Mouse (Mus musculus) myocyte (in vitro differentiated cells): ENCODE data around the gene Ndufv1.

Experiments used
- CEBPB ChIP-seq: IDR thresholded peaks from 2 replicates; pipeline ENCODE4 v1.6.1; 2011; ENCODE audit warnings: mild to moderate bottlenecking, moderate library complexity; ENCODE audit not compliant: poor library complexity, insufficient read depth, severe bottlenecking
- E2F4 ChIP-seq: IDR thresholded peaks from one replicate; pipeline ENCODE4 v1.6.1; 2011; ENCODE audit warnings: mild to moderate bottlenecking, control low read depth, moderate library complexity; ENCODE audit not compliant: insufficient read depth
- MAX ChIP-seq: IDR thresholded peaks from one replicate; pipeline ENCODE4 v1.6.1; 2011; ENCODE audit warnings: low read depth, mild to moderate bottlenecking, control low read depth
- MYOD1 ChIP-seq, 3 experiments: IDR thresholded peaks; one replicate each; pipeline ENCODE4 v1.6.1; 2011; ENCODE audit warnings: control low read depth in 2 of 3, low read depth in 2 of 3, mild to moderate bottlenecking in 2 of 3, moderate library complexity in 1 of 3; ENCODE audit not compliant: insufficient read length in 2 of 3, control insufficient read depth in 1 of 3
- MYOG ChIP-seq, 3 experiments: IDR thresholded peaks; one replicate each; pipeline ENCODE4 v1.6.1; 2011; ENCODE audit warnings: control low read depth in 2 of 3, low read depth in 2 of 3, mild to moderate bottlenecking in 2 of 3; ENCODE audit not compliant: insufficient read length in 2 of 3, control insufficient read depth in 1 of 3, insufficient read depth in 1 of 3
- POLR2A ChIP-seq: IDR thresholded peaks from one replicate; pipeline ENCODE4 v1.6.1; 2011; ENCODE audit warnings: low read depth, mild to moderate bottlenecking, control low read depth, moderate library complexity; ENCODE audit not compliant: insufficient read length
- POLR2AphosphoS2 ChIP-seq: IDR thresholded peaks from one replicate; pipeline ENCODE4 v1.6.1; 2011; ENCODE audit warnings: low read depth, control low read depth; ENCODE audit not compliant: insufficient read length
- REST ChIP-seq: IDR thresholded peaks from one replicate; pipeline ENCODE4 v1.6.1; 2011; ENCODE audit warnings: mild to moderate bottlenecking, control low read depth, moderate library complexity; ENCODE audit not compliant: insufficient read depth, insufficient read length
- SRF ChIP-seq: IDR thresholded peaks from one replicate; pipeline ENCODE4 v1.6.1; 2011; ENCODE audit warnings: low read depth; ENCODE audit not compliant: control insufficient read depth, insufficient read length
- TCF12 ChIP-seq: IDR thresholded peaks from one replicate; pipeline ENCODE4 v1.6.1; 2011; ENCODE audit warnings: mild to moderate bottlenecking, control low read depth; ENCODE audit not compliant: poor library complexity, insufficient read depth, severe bottlenecking
- USF1 ChIP-seq: IDR thresholded peaks from one replicate; pipeline ENCODE4 v1.6.1; 2011; ENCODE audit warnings: low read depth, mild to moderate bottlenecking, control low read depth, moderate library complexity

DNA sequence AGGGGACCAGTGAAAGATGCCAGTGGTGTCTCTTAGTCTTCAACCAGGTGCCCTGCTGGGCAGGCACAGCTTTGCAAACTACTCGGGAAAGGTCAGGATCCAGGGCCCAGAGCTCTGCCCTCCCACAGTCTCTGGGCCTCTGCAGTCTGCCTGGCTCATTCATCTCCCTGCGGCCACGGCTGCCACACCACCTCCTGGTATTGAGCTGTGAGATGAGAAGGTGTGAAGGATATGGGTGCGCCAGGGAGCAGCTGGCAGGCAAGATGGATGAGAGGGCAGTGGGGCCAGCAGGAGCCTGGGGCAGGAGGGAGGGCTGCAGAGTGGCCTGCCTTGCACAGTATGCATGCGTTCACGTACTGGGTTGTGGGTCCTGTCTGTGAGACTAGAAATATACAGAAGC, 21.8 kb downstream of the Ndufv1 start:
- TF ChIP-seq MAX (no peak), E2F4 (no peak), SRF (no peak), POLR2A (no peak), USF1 (no peak), MYOG (IDR thresholded peaks at IDR 0.05; ENCODE audit: control insufficient read depth in 1 of 3, insufficient read depth in 1 of 3, insufficient read length in 2 of 3, low read depth in 2 of 3) (peak in 1 of 3 experiments; percentile 34), MYOD1 (IDR thresholded peaks at IDR 0.05; ENCODE audit: control insufficient read depth in 1 of 3, insufficient read length in 2 of 3, low read depth in 2 of 3) (peak in 1 of 3 experiments; percentile 60), TCF12 (no peak), POLR2AphosphoS2 (no peak), REST (no peak), CEBPB (no peak)
